Mouse (Mus musculus): ENCODE data around the gene Cln3. TPM values are rescaled to one million over a fixed set of nuclear protein-coding genes. Genes with fewer than 3 reads are reported as not detected.

The Cln3 gene
- polyA plus RNA-seq, 1 experiment = not detected

DNA sequence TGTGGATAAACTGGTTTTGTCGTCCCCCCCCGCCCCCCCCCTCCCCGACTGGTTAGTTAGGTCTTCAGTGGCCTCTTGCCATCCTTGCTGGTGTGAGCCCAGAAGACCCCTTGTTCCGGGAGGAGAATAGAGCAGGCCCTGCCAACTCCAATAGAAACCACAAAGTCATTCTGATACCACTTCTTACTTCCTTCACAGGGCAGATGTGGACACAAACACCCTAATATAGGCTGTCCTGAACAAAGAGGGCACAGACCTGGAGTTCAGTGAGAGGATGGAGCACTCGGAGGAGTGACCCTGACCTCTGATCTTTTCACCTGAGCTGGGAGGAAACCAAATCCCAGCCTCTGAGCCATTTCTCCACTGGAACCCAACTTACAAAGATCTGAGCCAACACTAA is 16.3 kb upstream of the Cln3 start:
- WGBS = 43% methylated on average over 5 of the region's 5 CpGs
- TF ChIP-seq CTCF (IDR thresholded peaks at IDR 0.05; ENCODE audit: insufficient read depth, low read depth, low read length) (no peak), POLR2A (IDR thresholded peaks at IDR 0.05; ENCODE audit: insufficient read depth, low read depth, low read length) (no peak)
- H3K27ac ChIP-seq (ENCODE audit: insufficient read depth, low read depth, low read length) = no peak overlapping the region
- H3K4me3 ChIP-seq (ENCODE audit: insufficient read depth, low read depth, low read length) = no peak overlapping the region
- H3K4me1 ChIP-seq (ENCODE audit: control insufficient read depth, insufficient read depth, low read length) = no peaks in the 10 kb centered on the region

DNA sequence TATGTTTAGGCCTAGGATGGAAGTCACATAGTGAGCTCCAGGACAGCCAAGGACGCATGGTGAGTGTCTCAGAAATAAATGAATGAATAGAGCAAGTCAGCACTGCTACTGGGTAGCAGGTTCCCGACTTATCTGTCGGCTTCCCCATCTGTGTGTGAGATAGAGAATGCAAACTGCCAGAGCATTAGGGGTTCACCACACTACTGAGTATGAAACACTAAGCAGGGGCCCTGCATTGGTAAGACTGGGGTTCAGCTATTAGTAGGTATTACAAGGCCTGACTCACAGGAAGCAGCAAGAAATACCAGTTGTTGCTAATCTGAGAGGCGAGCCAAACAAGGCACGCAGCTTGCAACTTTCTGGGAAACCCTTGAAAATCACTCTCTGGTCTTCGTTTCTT is 13.3 kb upstream of the Cln3 start:
- Histone ChIP-seq H3K27ac (ENCODE audit: insufficient read depth, low read depth, low read length) (no peak overlapping the region), H3K4me1 (ENCODE audit: control insufficient read depth, insufficient read depth, low read length) (no peaks in the 10 kb centered on the region), H3K4me3 (ENCODE audit: insufficient read depth, low read depth, low read length) (no peak overlapping the region)
- WGBS = 66% methylated on average over 6 of the region's 6 CpGs
- no peak for TF ChIP-seq CTCF (IDR thresholded peaks at IDR 0.05; ENCODE audit: insufficient read depth, low read depth, low read length)
- no peak for TF ChIP-seq POLR2A (IDR thresholded peaks at IDR 0.05; ENCODE audit: insufficient read depth, low read depth, low read length)

- Histone ChIP-seq H3K27ac (ENCODE audit: insufficient read depth, low read depth, low read length) (no peak overlapping the region), H3K4me3 (ENCODE audit: insufficient read depth, low read depth, low read length) (no peak overlapping the region), H3K4me1 (ENCODE audit: control insufficient read depth, insufficient read depth, low read length) (no peaks in the 10 kb centered on the region)
- TF ChIP-seq CTCF (IDR thresholded peaks at IDR 0.05; ENCODE audit: insufficient read depth, low read depth, low read length) (no peak), POLR2A (IDR thresholded peaks at IDR 0.05; ENCODE audit: insufficient read depth, low read depth, low read length) (no peak)
- WGBS = 74% methylated on average over 6 of the region's 6 CpGs
These were observed 10.8 kb upstream of the Cln3 start for GRCm38 (mm10) chr7:126596414-126596813.

DNA sequence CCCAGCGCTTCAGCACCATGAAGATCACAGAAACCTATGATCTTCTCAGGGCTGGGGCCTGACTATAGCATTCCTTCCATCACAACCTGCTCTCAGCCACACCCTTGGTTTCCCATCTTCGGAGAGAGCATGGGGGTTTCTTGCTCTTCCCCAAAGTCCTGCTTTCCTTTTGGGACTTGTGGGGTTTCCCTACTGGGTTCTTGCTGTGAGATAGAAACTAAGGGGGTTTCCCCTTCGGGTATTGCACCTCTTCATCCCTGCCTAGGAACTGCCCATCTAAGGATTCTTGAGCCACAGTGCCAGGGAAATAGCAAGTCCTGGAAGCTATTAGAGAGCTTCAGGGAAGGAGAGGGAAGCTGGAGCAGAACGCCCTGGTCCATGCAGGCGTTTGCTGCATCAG is 10.3 kb upstream of the Cln3 start:
- Histone ChIP-seq H3K27ac (ENCODE audit: insufficient read depth, low read depth, low read length) (no peak overlapping the region), H3K4me3 (ENCODE audit: insufficient read depth, low read depth, low read length) (no peak overlapping the region), H3K4me1 (ENCODE audit: control insufficient read depth, insufficient read depth, low read length) (no peaks in the 10 kb centered on the region)
- TF ChIP-seq POLR2A (IDR thresholded peaks at IDR 0.05; ENCODE audit: insufficient read depth, low read depth, low read length) = no peak
- TF ChIP-seq CTCF (IDR thresholded peaks at IDR 0.05; ENCODE audit: insufficient read depth, low read depth, low read length) = no peak
- WGBS = 84% methylated on average over 5 of the region's 5 CpGs

DNA sequence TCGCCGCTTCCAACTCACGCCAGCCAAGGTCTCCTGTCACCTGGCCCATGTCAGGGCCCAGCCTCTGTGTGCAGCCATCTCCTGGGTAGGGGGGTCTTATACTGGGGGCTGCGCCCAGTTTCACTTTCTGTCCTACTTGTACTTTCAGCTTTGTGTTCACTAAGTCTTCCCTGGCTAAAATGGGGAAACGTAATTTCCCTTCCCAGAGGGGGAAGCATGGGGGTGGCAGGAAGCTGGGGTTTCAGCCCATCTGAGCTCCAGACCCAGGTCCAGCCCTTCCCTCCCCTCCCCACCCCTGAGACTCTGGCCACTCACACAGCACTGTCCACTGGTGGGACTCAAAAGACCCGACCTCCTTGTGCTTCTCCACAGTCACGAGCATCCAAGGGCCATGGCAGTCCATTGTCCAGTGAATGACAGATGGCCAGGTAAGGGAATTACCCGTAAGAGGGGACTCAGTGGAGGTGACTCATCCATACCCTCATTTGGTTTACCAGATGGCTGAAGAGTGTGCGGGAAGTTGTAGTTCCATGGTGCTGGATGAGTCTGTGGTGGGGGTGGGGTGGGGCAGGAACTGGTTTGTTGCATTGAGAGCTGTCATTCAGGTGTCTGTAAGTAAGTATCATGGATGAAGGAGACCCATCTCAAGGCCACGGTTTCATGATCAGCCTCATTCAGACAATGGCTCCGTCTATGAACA is 9.4 kb upstream of the Cln3 start, which contains the start of gene Il27:
Gene Il27, minus strand, starts transcription at position 80 of the 700 bp plus-strand sequence.
- Histone ChIP-seq H3K4me1 (ENCODE audit: control insufficient read depth, insufficient read depth, low read length) (no peaks in the 10 kb centered on the region), H3K4me3 (ENCODE audit: insufficient read depth, low read depth, low read length) (no peak within 1 kb of the TSS), H3K27ac (ENCODE audit: insufficient read depth, low read depth, low read length) (no peak within 1 kb of the TSS)
- 87% methylated on average over 11 of the region's 11 CpGs for WGBS
- no peak for TF ChIP-seq CTCF (IDR thresholded peaks at IDR 0.05; ENCODE audit: insufficient read depth, low read depth, low read length)
- TF ChIP-seq POLR2A (IDR thresholded peaks at IDR 0.05; ENCODE audit: insufficient read depth, low read depth, low read length) = no peak

DNA sequence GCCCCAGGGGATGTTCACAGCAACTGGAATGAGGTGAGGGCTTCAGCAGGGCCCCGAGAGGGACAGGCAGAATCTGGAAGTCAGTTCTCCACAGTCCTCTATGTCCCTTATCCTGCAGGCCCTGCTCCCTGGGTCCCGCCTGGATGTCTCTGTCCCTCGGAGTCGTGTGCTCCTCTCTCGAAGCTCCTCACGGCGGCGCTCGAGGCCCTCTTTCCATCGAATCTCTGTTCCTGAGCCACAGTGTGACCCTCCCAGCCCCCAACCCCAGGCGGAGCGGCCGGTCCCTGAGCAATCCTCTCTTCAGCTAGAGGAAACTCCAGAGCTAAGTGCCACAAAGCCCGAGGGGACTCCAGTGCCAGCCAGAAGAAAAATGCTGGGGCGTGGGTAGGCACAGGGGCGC is 2.2 kb upstream of the Cln3 start:
- Histone ChIP-seq H3K4me3 (ENCODE audit: insufficient read depth, low read depth, low read length) (peak overlapping the region; percentile 23; the same call in 1 of the 2 replicates), H3K27ac (ENCODE audit: insufficient read depth, low read depth, low read length) (no peak overlapping the region), H3K4me1 (ENCODE audit: control insufficient read depth, insufficient read depth, low read length) (peaks cover 9% of the 10 kb centered on the region)
- WGBS = 14% methylated on average over 16 of the region's 16 CpGs
- TF ChIP-seq CTCF (IDR thresholded peaks at IDR 0.05; ENCODE audit: insufficient read depth, low read depth, low read length) (peak; percentile 76), POLR2A (IDR thresholded peaks at IDR 0.05; ENCODE audit: insufficient read depth, low read depth, low read length) (no peak)

- TF ChIP-seq CTCF (IDR thresholded peaks at IDR 0.05; ENCODE audit: insufficient read depth, low read depth, low read length) (no peak), POLR2A (IDR thresholded peaks at IDR 0.05; ENCODE audit: insufficient read depth, low read depth, low read length) (no peak)
- Histone ChIP-seq H3K4me1 (ENCODE audit: control insufficient read depth, insufficient read depth, low read length) (peaks cover 12% of the 10 kb centered on the region), H3K4me3 (ENCODE audit: insufficient read depth, low read depth, low read length) (no peak overlapping the region), H3K27ac (ENCODE audit: insufficient read depth, low read depth, low read length) (no peak overlapping the region)
- whole genome bisulfite sequencing = 50% methylated on average over 8 of the region's 8 CpGs
These were observed 1.2 kb upstream of the Cln3 start for GRCm38 (mm10) chr7:126586839-126587238.

GRCm38 (mm10) chr7:126584506-126584977 is 1.1 kb downstream of the Cln3 start, which contains the start of gene Apobr:
Apobr (plus strand) TSS chr7:126584942.
- Histone ChIP-seq H3K4me1 (ENCODE audit: control insufficient read depth, insufficient read depth, low read length) (peaks cover 16% of the 10 kb centered on the region), H3K4me3 (ENCODE audit: insufficient read depth, low read depth, low read length) (no peak within 1 kb of the TSS), H3K27ac (ENCODE audit: insufficient read depth, low read depth, low read length) (no peak within 1 kb of the TSS)
- TF ChIP-seq CTCF (IDR thresholded peaks at IDR 0.05; ENCODE audit: insufficient read depth, low read depth, low read length) (no peak), POLR2A (IDR thresholded peaks at IDR 0.05; ENCODE audit: insufficient read depth, low read depth, low read length) (no peak)
- WGBS = 81% methylated on average over 8 of the region's 8 CpGs

- peak overlapping the region; percentile 80 for H3K4me3 ChIP-seq (ENCODE audit: insufficient read depth, low read depth, low read length)
- H3K4me1 ChIP-seq (ENCODE audit: control insufficient read depth, insufficient read depth, low read length) = peaks cover 16% of the 10 kb centered on the region
- TF ChIP-seq CTCF (IDR thresholded peaks at IDR 0.05; ENCODE audit: insufficient read depth, low read depth, low read length) = no peak
- TF ChIP-seq POLR2A (IDR thresholded peaks at IDR 0.05; ENCODE audit: insufficient read depth, low read depth, low read length) = no peak
- WGBS = 52% methylated on average over 6 of the region's 6 CpGs
- H3K27ac ChIP-seq (ENCODE audit: insufficient read depth, low read depth, low read length) = peak overlapping the region; percentile 96; the same call in 1 of the 2 replicates
These were observed 1.9 kb downstream of the Cln3 start for GRCm38 (mm10) chr7:126583761-126584160.
